Mouse (Mus musculus): ENCODE results near the gene Lrsam1.
A peak's percentile ranks its signal among the peaks of the same experiment; 100 is the strongest.

Gene Lrsam1

DNA sequence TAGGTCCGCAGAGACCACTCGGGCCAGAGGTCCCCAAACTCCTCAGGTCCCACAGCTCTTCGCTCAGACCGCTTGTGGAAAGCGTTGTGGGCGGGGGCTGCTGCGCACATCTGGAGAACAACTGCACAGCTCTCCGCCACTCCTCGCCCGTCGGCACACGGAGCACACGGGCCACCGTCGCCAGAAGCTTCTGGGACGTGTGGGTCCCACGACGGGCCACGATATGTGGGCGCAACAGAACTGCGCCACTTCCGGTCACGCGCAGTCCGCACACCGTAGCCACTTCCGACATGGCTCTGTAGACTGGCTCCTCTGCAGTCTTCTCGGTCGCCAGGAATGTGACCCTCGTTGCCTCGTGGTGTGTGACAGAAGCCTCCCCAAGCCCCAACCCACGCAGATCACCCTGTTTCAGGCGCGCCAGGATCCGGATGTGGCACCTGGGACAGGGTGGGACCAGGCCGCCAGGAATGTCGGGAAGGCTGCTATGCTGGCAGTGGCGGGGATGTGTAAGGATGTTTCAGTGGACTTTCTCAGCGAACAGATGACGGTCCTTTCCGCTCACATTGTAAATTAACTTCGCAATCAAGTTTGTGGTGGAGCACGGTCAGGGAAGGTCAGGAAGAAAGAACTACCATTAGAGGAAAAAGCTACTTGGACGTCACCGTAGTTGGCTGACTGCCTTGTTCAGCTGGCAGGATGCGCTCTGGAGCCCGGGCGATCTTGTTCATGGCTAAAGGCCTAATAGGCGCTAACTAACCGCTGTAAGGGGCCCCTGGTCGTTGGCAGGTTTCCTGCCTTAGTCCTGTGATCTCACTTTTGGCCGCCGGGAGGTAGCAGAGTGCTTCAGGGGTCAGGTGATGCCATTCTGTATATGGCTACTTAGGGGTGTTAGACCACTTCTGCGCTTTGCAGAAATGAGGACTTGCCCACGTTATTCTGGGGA is 5.5 kb upstream of the Lrsam1 start:
- peak; percentile 94 for DNase-seq

DNA sequence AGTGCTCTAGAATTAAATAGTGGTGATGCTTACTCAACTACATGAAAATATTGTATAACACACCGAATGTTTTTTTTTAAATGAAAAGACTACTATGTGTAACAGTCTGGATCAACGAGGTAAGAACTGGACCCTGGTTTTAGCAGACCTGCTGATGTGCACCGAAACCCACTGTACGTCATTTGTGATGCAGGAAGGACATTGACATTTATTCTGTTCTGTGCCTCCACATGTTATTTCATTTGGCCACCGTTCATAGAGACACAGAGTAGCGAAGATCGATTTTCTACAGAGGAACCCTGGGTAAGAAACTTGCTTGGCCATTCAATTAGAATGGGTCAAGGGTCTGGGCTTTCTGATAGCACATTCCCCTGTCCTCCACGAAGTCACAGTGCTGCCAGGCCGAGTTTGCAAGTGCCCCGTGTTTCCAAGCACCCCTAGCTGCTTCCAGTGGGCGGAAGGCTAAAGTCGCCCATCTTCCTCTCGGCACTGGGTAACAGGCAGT is 4.8 kb upstream of the Lrsam1 start:
- no peak for DNase-seq

DNA sequence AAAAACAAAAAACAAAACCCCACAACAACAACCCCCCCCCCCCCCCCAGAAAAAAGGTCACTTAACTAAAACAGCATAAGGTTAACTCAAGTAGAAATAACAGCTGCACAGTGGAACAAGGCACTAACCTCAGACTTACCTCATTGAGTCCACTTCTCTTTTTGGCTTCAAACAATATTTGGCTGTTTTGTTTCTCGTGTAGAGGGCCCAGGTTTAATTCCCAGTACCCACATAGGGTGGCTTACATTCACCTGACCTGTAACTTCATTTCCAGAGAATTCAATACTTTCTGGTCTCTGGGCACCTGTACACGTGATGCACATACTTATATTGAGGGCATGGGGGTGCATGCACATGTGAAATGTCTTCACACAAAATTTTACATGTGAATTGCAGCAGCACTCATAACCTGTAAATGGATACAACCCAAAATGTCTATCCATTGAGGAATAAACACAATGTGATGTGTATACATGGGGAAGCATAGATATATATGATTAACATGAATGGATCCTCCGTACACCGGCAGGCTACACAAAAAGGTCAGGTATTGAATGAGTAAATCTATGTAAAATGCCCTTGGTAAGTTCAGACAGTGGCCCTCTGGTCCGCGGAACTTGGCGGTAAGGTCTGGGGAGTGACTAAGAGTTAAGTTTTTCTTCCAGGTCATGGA is 4.2 kb upstream of the Lrsam1 start:
- no peak for DNase-seq

DNA sequence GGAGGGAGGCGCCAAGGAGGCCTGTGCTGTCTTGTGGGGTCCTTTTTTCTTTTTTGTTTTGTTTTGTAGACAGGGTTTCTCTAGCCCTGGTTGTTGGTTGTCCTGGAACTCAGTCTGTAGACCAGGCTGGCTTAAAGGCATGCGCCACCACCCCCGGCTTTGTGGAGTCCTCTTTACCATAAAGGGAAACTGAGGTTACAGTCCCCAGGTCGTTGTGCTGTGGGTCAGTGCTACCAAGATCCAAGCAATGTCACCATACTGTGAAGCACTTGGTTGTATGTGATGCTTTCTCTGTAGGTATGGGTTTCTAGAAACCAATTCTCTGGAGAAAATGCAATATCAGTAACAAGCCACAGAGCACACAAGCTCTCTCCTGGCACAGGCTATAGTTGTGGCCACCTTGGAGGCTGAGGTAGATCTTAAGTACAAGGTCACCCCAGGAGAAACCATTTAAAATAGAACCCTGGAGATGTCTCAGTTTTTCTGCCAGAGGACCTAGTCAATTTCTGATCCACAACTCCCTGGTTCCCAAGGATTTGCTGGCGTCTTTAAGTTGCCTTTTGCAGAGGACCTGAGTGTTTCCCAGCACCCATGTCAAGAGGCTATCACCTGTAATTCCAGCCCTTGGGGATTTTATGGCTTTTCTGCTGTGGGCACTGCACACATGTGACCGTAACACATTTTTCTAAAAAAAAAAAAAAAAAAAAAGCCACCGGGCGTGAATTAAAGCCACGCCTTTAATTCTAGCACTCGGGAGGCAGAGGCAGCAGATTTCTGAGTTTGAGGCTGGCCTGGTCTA is 3.4 kb upstream of the Lrsam1 start:
- DNase-seq: no peak

DNA sequence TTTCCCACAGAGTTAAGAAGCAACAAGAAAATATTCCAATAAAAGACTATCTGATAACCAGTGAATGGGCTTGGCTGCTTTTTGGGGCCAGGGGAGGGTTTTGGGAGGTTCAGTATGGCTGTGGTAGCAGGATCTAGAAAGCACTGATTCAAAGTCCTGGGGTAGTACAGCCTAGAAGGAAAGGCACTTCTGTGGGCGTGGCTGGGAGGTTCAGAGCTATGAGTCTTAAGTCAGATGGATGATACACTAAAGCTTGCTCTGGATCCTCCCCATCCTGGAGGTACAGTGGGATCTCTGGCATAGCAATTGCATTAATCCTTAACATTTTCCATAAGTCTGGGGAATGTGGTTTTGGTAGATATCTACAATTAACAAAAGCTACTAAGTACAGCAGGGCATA is 2.6 kb upstream of the Lrsam1 start:
- DNase-seq: no peak

DNA sequence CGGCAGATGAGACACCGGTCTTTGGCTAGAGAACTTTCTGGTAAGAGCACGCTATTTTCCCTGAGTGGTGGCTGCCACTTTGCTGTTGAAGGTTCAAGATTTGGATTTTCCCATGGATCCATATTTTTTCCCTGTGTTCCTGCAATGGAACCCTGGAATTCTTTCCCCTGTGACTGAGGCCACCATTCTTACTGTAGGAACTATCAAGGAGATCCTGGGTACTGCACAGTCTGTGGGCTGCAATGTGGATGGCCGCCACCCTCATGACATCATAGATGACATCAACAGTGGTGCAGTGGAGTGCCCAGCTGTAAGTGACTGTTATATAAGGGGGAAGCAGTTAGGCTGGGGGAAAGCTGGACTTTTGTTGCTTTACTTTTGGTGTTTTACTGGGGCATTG is 2.1 kb upstream of the Lrsam1 start:
- no peak for DNase-seq

DNA sequence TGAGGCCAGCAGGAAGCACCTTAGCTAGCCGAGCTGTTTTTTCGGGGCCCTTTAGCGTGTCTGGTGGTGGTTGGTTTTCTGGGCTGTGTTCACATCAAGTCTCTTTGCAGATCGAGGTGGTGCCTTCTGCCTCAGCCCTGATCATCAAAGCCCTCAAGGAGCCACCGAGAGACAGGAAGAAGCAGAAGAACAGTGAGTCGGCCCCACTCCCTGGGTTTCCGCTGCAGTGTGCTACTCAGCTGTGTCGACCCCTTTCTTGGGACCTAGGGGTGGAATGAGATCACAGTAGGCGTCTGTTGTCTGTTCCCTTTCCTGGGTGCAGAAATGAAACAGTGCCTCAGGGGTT is 1.4 kb upstream of the Lrsam1 start:
- DNase-seq: no peak

DNA sequence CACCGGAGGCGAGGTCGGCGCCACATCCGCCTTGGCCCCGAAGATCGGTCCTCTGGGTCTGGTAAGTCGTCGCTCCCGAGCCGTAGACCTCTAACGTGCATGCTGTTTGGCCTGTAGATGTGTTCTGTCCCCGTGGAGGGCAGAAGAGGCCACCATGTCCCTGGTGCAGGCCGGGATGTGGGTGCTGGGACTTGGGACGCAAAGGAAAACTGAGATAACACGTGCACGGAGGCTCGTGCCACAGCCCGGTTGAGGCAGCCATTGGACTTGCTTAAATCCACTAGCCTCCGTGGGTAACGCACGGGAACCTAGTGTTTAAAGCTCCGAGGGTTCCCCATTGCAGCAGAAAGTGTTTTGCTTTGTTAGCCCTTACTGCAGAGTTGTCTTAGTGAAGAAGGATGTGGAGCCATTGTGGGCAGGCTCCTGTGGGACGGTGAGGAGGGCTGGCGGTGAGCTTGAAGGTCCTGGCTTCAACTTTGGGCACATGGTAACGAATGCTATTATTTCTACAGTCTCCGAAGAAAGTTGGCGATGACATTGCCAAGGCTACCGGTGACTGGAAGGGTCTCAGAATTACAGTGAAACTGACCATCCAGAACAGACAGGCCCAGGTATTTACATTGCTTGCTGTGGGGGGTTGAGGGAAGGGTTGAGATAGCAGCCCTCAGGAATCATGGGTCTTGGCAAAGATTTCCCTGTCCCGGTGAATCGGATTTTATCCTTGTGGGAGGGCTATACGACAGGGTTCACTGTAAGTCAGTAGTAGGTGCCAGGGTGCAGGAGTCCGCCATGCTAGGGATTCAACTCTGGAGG is 854 bp upstream of the Lrsam1 start:
- DNase-seq: peak; percentile 48

DNA sequence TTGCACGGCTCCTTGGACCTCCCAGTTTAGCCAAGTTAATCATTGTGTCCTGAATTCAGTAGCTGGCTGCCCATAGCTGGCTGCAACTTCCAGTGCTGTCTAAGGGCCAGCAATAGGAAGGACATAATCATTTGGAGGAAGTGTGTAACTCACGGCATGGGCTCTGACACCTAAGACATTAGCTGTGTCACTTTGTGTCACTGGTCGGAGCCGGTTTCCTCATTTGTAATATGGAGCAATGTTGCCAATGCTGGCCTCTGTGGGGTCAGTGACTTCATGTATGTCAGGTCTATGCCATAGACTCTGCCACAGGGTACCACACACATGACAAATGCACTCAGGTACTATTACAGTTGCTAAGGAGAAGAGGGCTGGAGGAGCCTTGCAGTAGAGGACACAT is 1.1 kb downstream of the Lrsam1 start:
- DNase-seq: no peak

DNA sequence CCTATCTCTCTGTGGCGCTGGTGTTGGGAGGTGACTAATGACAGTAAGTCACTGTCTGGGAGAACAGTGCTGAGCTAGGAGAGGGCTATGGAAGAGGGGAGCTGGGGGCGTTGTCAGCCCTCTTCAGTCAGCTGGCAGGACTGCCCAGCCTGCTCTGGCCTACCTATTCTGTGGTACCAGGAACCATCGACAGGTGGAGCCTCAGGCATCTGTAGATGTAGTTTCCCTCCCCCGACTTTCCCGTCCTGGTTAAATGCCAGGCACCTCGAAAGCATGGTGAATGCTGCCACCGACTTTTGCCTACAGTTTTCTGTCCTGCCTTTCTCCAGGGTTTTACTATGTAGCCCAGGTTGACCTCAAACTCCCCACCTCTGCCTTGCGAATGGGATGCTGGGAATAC is 4.1 kb downstream of the Lrsam1 start:
- no peak for DNase-seq

DNA sequence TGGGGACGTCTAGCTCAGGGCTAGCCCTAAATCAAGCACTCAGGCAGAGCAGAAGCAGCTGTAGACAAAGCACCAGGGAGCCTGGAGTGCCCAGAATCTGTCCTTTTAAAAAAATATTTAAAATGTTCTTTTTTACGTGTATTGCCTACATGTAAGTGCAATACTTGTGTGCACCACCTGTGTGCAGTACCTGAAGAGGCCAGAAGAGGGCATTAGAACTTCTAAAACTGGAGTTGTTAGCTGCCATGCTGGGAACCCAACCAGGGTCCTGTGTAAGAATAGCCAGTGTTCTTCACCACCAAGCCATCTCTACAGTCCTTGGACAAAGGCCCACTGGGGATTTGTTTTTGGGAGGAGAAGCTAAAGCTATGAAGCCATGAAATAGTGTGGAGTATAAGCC is 6.8 kb downstream of the Lrsam1 start:
- no peak for DNase-seq

DNA sequence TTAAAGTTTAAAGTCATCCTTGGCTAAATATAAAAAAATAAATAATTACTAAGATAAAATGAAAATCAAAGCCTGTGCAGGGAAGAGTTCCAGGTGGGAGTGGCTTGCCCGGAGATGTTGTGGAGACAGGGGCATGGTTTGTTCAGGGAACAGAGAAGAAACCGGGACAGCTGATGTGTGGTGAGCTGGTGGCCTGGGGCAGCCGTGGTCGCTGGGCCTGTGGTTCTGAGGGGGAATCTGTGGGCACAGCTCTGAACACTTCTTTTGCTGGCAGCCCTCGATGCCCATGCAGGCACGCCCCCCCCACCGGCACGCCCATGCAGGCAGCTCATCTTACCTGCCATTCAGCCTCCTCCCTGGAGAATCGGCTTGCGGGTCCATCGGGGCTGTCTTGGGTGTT is 14.0 kb downstream of the Lrsam1 start:
- no peak for DNase-seq

DNA sequence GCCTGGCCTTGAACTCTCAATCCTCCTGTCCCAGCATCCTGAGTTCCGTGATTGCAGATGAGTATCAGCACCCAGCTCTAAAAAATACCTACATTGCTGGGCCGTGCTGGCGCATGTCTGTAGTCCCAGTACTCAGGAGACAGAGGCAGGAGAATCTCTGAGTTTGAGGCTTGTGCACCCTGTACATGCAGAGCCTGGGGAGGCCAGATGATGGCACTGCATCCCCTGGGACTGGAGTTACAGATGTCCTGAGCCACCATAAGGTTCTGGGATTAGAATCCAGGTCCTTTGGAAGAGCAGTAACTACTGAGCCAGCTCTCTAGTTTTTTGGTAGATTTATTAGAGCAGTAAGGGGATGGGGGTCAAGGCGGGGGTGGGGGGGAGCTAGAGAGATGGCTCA is 20.9 kb downstream of the Lrsam1 start:
- DNase-seq: no peak

DNA sequence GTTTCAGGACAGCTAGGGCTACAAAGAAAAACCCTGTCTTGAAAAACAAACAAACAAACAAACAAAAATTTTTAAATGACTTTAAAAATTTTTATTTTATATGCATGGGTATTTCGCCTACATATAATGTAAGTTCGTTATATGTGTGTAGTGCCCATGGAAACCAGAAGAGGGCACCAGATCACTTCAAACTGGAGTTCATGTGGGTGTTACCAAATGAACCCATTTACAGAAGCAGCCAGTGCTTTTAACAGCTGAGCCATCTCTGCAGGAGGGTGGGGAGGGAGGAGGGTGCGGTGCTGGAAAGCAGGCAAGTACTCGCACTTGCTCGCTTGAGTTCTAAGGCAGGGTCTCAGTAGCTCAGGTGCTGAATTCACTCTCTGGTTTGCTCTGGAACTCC is 22.0 kb downstream of the Lrsam1 start:
- peak; percentile 74 for DNase-seq

DNA sequence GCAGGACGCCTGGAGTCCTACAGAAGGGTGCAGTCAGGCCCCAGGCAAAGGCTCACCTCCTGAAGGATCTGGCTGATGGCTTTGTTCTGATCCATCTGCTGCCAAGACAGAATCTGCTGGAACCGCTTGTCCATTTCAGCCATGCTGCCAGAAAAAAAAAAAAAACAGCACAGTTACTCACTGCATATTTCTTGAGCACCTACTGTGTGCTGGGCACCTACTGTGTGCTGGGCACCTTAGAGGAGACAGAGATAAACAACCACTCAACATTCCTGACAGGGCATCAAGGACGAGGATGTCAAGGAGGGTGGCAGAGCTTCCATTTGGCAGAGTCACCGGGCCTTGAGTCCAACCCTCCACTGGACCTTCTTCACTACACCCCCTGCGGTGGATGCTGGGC is 22.7 kb downstream of the Lrsam1 start:
- no peak for DNase-seq

DNA sequence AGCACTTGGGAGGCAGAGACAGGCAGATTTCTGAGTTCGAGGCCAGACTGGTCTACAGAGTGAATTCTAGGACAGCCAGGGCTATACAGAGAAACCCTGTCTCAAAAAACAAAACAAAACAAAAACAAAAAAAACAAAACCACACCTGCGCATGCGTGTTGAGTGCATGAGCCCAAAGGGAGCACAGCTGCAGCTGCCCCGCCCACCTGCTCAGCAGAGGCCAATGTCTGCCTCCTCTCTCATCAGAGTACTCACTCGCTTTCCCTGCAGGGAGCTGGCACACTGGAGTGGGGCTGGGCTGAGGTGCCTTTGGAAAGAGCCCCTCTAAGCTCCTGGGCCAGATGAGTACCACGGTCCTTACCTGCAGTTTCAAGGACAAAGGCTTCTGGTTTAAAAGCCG is 29.7 kb downstream of the Lrsam1 start:
- DNase-seq: no peak

DNA sequence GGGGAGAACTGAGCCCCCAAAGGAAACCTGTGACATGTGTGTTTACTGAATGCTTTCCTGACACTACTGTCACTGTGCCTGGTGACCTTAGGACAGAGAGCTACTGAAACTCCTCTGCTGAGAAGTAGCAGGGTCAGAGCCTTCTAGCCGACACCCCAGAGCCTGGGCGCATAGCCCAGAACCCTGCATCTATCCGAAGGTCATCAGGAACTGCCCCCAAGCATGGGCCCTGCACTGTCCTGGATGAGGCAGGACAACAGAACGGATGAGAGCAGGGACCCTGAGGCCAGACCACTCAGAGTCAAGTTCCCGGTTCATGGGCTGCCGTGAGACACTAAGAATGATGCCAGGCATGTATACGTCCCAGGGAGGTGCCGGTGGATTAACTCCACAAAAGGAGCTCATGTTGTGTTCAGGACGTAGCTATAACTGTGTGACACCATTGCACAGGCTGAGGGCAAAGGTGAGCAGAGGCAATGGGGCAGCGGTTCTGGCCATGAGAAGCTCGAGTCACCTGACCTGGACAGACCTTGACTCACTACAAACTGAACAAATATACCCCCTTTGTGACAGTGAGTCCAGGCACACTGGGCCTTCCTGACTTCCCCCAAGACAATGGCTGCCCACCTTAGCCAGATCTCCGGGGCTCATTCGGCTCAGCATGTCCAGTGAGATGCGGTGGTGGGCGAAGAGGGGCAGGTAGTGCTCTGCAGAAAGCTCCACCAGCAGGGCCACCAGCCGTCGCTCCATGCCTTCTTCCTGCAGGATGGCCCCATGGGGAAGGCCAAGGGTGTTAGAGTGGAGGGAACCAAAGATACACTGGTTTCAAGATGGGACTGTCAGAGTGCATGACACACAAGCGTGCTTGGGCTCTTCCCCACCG is 32.2 kb downstream of the Lrsam1 start:
- no peak for DNase-seq

DNA sequence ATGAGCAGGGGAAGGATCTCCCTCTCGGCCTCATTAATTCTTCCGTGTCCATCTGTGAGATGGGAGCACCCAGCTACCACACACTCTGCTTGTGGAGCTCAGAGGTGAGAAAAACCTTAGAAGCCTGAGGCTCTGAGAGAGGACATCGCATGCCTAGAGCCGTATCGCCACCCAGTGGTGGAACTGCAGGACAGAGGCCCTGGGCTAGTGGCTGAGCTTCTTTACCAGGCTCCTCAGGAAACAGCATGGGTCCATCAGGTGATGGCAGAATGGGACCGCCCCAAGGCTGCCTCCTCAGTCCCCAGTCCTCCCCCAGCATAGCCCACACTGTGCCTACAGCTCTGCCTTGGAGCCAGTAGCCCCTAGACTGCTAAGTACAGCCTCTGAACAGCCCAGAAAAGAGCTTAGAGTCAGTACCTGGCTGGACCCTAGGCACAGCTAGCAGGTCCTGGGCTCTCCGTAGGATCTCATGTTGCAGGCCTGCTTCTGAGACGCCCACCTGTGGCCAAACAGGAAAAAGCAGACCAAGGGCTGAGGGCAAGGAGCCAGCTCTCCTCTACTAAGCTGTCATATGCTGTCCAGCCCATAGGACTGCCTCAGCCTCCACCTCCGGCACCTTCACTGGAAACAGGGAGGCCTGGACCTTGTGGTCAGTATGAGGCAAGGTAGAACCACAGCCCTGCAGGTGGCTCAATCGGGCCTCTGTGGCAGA is 33.0 kb downstream of the Lrsam1 start:
- peak; percentile 74 for DNase-seq

DNA sequence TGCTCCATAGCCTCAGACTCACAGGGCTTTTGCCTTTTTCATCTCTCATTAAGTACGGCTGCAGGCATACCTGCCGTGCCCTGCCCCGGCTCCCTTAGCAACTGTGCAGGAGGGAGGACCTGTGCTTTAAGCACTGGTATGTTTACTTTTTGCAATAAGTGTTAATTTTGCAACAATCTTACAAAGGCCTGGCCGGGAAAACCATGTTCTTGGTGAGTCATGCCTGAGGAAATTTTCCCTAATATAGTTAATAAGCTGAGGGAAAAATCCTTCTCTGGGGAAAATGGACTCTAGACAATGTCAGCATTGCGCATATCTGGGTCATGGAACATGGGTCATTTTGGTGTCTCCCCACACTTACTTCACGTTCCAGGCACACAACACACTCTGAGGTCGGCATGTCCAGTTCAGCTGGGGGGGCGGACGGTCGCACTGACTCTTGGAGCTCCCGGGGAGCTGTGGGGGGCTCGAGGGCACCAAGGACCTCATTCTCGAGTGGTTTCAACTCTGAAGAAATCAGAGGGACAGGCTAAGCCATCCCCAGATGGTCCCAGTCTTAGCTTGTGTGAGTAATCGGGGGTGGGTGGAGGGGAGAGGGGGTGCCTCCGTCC is 33.7 kb downstream of the Lrsam1 start:
- no peak for DNase-seq

DNA sequence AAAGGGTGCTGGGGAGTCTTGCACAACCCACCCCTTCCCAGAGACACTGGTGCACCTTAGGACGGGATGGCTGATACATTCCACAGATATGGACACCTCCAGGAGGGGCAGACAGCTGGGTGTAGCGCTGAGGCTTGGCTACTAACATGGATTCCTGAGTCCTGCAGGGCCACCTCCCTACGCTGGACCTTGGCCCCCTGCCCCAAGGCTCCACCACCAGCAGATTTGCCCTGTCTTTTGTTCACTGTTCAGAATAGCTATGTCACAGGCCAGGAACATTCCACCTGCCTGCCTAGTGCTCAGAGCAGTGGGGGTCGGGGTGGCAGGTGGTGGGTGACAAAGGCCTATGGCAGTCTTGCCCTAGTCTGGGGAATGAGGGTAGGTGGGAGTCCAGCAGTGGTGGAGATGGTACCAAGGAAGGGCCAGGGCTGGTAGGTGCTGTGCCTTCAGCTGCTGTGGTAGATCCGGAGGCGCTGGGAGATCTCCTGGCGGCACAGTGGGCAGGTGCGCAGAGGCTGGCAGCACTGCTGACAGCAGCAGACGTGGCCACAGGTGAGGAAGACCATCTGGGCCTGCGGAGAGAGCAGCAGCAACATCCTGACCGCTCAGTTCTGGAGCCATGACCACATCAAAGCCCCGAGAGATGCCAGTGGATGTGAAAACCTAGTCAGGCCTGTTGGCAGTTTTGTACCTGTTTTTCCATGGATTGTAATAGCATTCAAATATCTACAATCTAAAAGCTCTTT is 34.9 kb downstream of the Lrsam1 start:
- DNase-seq: no peak

Data from retina, postnatal 1 day (tissue).